Mouse (Mus musculus) G1E (cell line): ENCODE measurements around the gene Agmo. TPM values are rescaled to one million over a fixed set of nuclear protein-coding genes. Genes with fewer than 3 reads are reported as not detected.

Experiments
- ATAC-seq: 2 replicates; pipeline ENCODE4 v1.8.0; 2016; ENCODE audit warnings: mild to moderate bottlenecking; ENCODE audit not compliant: insufficient number of reproducible peaks, poor library complexity, low FRiP score, severe bottlenecking; ENCODE audit errors: extremely low read depth
- DNase-seq: peaks from one replicate; pipeline ENCODE4 v3.0.0; 2012; ENCODE audit warnings: low spot score
- H3K27me3 ChIP-seq: 2 replicates; pipeline ENCODE4 v1.6.1; 2012; ENCODE audit warnings: mild to moderate bottlenecking, low read length, inconsistent platforms; ENCODE audit not compliant: insufficient read depth
- H3K36me3 ChIP-seq: replicated peaks from 2 replicates; pipeline ENCODE3; 2012; ENCODE audit warnings: mild to moderate bottlenecking, inconsistent platforms
- H3K4me1 ChIP-seq: 2 replicates; pipeline ENCODE4 v1.6.1; 2012; ENCODE audit warnings: low read depth, low read length, inconsistent platforms, mixed read lengths; ENCODE audit not compliant: insufficient read depth
- H3K4me3 ChIP-seq: 2 replicates; pipeline ENCODE4 v1.5.1; 2012; ENCODE audit warnings: low read depth, mild to moderate bottlenecking, inconsistent platforms, low read length, moderate library complexity, mixed read lengths
- H3K9me3 ChIP-seq: replicated peaks from 2 replicates; pipeline ENCODE4 v1.6.1; 2012; ENCODE audit warnings: inconsistent platforms
- CTCF ChIP-seq: IDR thresholded peaks from 2 replicates; pipeline ENCODE4 v1.5.1; 2012; ENCODE audit warnings: low read depth, low read length, inconsistent platforms, mixed read lengths
- GATA1 ChIP-seq: IDR thresholded peaks from 2 replicates; pipeline ENCODE4 v1.6.1; 2012; ENCODE audit warnings: borderline replicate concordance, low read length, inconsistent platforms, mixed read lengths
- GATA2 ChIP-seq: IDR thresholded peaks from 2 replicates; pipeline ENCODE4 v1.6.1; 2012; ENCODE audit warnings: low read depth, low read length, inconsistent platforms, borderline replicate concordance
- POLR2AphosphoS5 ChIP-seq: IDR thresholded peaks from 2 replicates; pipeline ENCODE4 v1.6.1; 2012; ENCODE audit warnings: low read depth, low read length, inconsistent platforms; ENCODE audit not compliant: insufficient replicate concordance
- TAL1 ChIP-seq: conservative IDR thresholded peaks from 2 replicates; pipeline ENCODE4 v1.6.1; 2012; ENCODE audit warnings: low read depth, low read length, inconsistent platforms, mixed read lengths
- polyA plus RNA-seq: library from polyadenylated mRNA; stranded (reverse); fragments of >175 nt; gene quantifications from 2 replicates; pipeline ENCODE4 v1.2.3, GENCODE M21; 2012
- total RNA-seq, 2 experiments: library from RNA; stranded (forward) in 1 of 2; stranded (reverse) in 1 of 2; fragments of 200-1000 nt in 1 of 2; fragments of >200 nt in 1 of 2; fragmentation: Nextera tagmentation in 1 of 2; gene quantifications; 2 replicates each; pipeline ENCODE4 v1.2.3; 2014 to 2017

Agmo gene
- total and polyA plus RNA-seq, 3 experiments = 0.02 to 1.3 TPM; not detected in 1

- ATAC-seq = no peak
- H3K27me3 ChIP-seq = no peaks in the 10 kb centered on the region
- H3K9me3 ChIP-seq = no peaks in the 10 kb centered on the region
- TF ChIP-seq POLR2AphosphoS5 (no peak), CTCF (no peak), GATA2 (no peak), TAL1 (no peak), GATA1 (no peak)
- H3K4me3 ChIP-seq = no peak overlapping the region
- H3K36me3 ChIP-seq = no peaks in the 10 kb centered on the region
- no peaks in the 10 kb centered on the region for H3K4me1 ChIP-seq
- no peak for DNase-seq
Measured at GRCm38 (mm10) chr12:37345696-37346095, 104.3 kb downstream of the Agmo start.

- no peak for TF ChIP-seq TAL1
- TF ChIP-seq POLR2AphosphoS5 = no peak
- TF ChIP-seq GATA2 = no peak
- TF ChIP-seq CTCF = no peak
- TF ChIP-seq GATA1 = no peak
- Histone ChIP-seq H3K9me3 (no peaks in the 10 kb centered on the region), H3K27me3 (no peaks in the 10 kb centered on the region), H3K4me3 (no peak overlapping the region), H3K36me3 (no peaks in the 10 kb centered on the region), H3K4me1 (no peaks in the 10 kb centered on the region)
- ATAC-seq = no peak
- no peak for DNase-seq
Measured at GRCm38 (mm10) chr12:37392316-37392715, 150.9 kb downstream of the Agmo start.

- H3K4me1 ChIP-seq = no peaks in the 10 kb centered on the region
- H3K36me3 ChIP-seq = no peaks in the 10 kb centered on the region
- H3K4me3 ChIP-seq = no peak overlapping the region
- no peak for DNase-seq
- no peak for TF ChIP-seq GATA1
- H3K27me3 ChIP-seq = no peaks in the 10 kb centered on the region
- ATAC-seq = no peak
- H3K9me3 ChIP-seq = no peaks in the 10 kb centered on the region
Measured at GRCm38 (mm10) chr12:37402541-37402940, 161.1 kb downstream of the Agmo start.

- TF ChIP-seq GATA2 (no peak), CTCF (no peak), GATA1 (no peak), POLR2AphosphoS5 (no peak), TAL1 (no peak)
Measured at GRCm38 (mm10) chr12:37426350-37426749, 184.9 kb downstream of the Agmo start.

GRCm38 (mm10) chr12:37426750-37427149 lies 185.3 kb downstream of the Agmo start:
- H3K27me3 ChIP-seq = no peaks in the 10 kb centered on the region
- H3K36me3 ChIP-seq = no peaks in the 10 kb centered on the region
- no peak overlapping the region for H3K4me3 ChIP-seq
- ATAC-seq (no peak), DNase-seq (no peak)
- 0 out of 2 replicates have a peak, but pooled peaks cover 2% of the 10 kb centered on the region for H3K9me3 ChIP-seq
- TF ChIP-seq GATA1 (no peak), POLR2AphosphoS5 (no peak)
- H3K4me1 ChIP-seq = no peaks in the 10 kb centered on the region

More at GRCm38 (mm10) chr12:37426350-37426749, 184.9 kb downstream of the Agmo start:
- no peaks in the 10 kb centered on the region for H3K27me3 ChIP-seq
- no peak overlapping the region for H3K4me3 ChIP-seq
- ATAC-seq = no peak
- DNase-seq = no peak
- H3K9me3 ChIP-seq = 0 out of 2 replicates have a peak, but pooled peaks cover 2% of the 10 kb centered on the region
- H3K36me3 ChIP-seq = no peaks in the 10 kb centered on the region
- H3K4me1 ChIP-seq = no peaks in the 10 kb centered on the region

GRCm38 (mm10) chr12:37434466-37434865 lies 193.0 kb downstream of the Agmo start:
- Histone ChIP-seq H3K4me1 (no peaks in the 10 kb centered on the region), H3K36me3 (no peaks in the 10 kb centered on the region), H3K9me3 (0 out of 2 replicates have a peak, but pooled peaks cover 2% of the 10 kb centered on the region), H3K27me3 (no peaks in the 10 kb centered on the region), H3K4me3 (no peak overlapping the region)
- DNase-seq = no peak
- ATAC-seq = no peak
- TF ChIP-seq GATA2 = no peak
- no peak for TF ChIP-seq TAL1
- TF ChIP-seq CTCF = no peak
- no peak for TF ChIP-seq GATA1
- TF ChIP-seq POLR2AphosphoS5 = no peak

GRCm38 (mm10) chr12:37442486-37443013 lies 201.1 kb downstream of the Agmo start:
- TF ChIP-seq CTCF (no peak), GATA1 (no peak), TAL1 (no peak), GATA2 (no peak), POLR2AphosphoS5 (no peak)
- DNase-seq = no peak
- ATAC-seq = no peak
- H3K36me3 ChIP-seq = no peaks in the 10 kb centered on the region
- no peaks in the 10 kb centered on the region for H3K4me1 ChIP-seq
- H3K4me3 ChIP-seq = no peak overlapping the region
- H3K27me3 ChIP-seq = no peaks in the 10 kb centered on the region
- no peaks in the 10 kb centered on the region for H3K9me3 ChIP-seq
